Mouse (Mus musculus) olfactory bulb, adult 2 months (tissue): Measurements from ENCODE around the gene Slc6a11. TPM values are rescaled to one million over a fixed set of nuclear protein-coding genes. Genes with fewer than 3 reads are reported as not detected.

Experiments
- H3K27ac ChIP-seq: fragments of 200-500 bp; 2 replicates; pipeline ENCODE4 v1.5.1; 2012; ENCODE audit warnings: low read depth, low read length; ENCODE audit not compliant: insufficient read depth
- H3K4me1 ChIP-seq: fragments of 200-500 bp; 2 replicates; pipeline ENCODE4 v1.6.1; 2012; ENCODE audit warnings: low read length; ENCODE audit not compliant: control insufficient read depth, insufficient read depth
- H3K4me3 ChIP-seq: fragments of 200-500 bp; 2 replicates; pipeline ENCODE4 v1.5.1; 2012; ENCODE audit warnings: mild to moderate bottlenecking, low read depth, low read length, moderate library complexity; ENCODE audit not compliant: insufficient read depth
- CTCF ChIP-seq: fragments of 200-500 bp; IDR thresholded peaks from 2 replicates; pipeline ENCODE4 v1.5.1; 2012; ENCODE audit warnings: low read depth, mild to moderate bottlenecking, low read length, moderate library complexity; ENCODE audit not compliant: insufficient read depth
- POLR2A ChIP-seq: fragments of 200-500 bp; IDR thresholded peaks from 2 replicates; pipeline ENCODE4 v1.6.1; 2012; ENCODE audit warnings: mild to moderate bottlenecking, low read depth, low read length, moderate library complexity; ENCODE audit not compliant: insufficient read depth
- WGBS: fragments of 180-500 bp; shearing (Covaris S2); methylation state at CpG from one replicate; pipeline ENCODE4 v1.1.7; 2018; 5-methylcytosine and 5-hydroxymethylcytosine counted together
- polyA plus RNA-seq: library from polyadenylated mRNA; stranded (reverse); fragments of >200 nt; gene quantifications from 2 replicates; pipeline ENCODE4 v1.2.4, GENCODE M21; 2012; ENCODE audit warnings: low replicate concordance; ENCODE audit not compliant: missing spikeins, insufficient read depth, insufficient read length

Gene Slc6a11
- polyA plus RNA-seq, 1 experiment = 98.1 TPM

DNA sequence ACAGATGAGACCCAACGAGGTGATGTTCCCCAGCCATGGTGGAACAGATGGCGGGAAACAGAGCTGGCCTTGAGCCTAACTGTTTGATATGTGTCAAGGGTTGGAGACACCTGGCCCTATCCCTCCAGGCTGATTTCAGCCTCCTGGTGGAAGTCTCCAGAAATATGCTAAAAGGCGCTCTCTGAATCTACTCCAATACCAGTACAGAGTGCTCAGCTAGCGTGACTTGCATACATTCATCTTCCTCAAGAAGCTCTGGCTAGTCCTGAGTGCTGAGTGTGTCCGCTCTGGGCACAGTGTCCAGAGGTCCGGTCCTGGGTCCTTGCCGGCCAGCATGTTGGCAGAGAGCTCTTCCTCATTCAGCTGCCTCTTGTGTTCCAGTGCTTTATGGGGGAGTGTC, 27.8 kb downstream of the Slc6a11 start:
- Histone ChIP-seq H3K4me3 (no peak overlapping the region), H3K4me1 (0 out of 2 replicates have a peak, but pooled peaks cover 4% of the 10 kb centered on the region), H3K27ac (no peak overlapping the region)
- no peak for TF ChIP-seq POLR2A
- TF ChIP-seq CTCF = no peak
- 69% methylated on average over 7 of the region's 7 CpGs for WGBS

DNA sequence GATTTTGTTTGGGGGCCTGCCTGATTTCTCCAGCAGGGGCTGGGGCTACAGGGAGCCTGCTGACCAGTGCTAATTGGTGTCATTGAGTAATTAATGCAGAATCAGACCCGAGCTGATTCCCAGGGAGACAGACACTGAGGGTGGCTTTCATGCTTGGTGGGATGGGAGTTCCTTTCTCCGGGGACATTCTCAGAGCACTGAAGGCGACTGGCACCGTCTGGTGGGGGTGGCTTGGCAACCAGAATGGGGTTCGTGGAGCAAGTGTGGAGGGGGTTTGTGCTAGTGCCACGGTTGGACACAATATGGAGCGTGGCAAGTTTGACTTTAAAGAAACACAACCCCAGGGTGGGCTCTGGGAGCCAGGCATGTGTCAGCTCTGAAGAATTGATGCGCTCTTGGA, 29.7 kb downstream of the Slc6a11 start:
- Histone ChIP-seq H3K4me3 (no peak overlapping the region), H3K4me1 (peaks cover 7% of the 10 kb centered on the region; the same call in 1 of the 2 replicates), H3K27ac (no peak overlapping the region)
- WGBS = 56% methylated on average over 8 of the region's 8 CpGs
- TF ChIP-seq POLR2A (no peak), CTCF (no peak)

DNA sequence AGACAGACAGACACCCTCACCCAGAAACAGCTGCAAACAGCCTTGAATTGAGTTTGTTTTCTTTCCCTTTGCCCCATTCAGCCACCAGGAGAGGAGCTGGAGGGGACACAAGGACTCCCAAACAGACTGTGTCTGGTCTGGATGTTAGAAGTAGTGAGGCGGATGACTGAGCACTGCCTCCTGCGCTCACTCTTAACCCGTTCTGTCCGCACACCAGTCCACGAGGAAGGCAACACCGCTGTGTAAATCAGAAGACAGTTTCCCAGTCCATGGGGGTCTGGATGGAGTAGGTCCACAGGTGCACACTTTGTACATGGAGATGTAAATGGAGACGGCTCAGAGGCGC, 43.0 kb downstream of the Slc6a11 start:
- peaks cover 10% of the 10 kb centered on the region for H3K4me1 ChIP-seq
- no peak overlapping the region for H3K27ac ChIP-seq
- no peak for TF ChIP-seq CTCF
- no peak for TF ChIP-seq POLR2A
- no peak overlapping the region for H3K4me3 ChIP-seq
- 21% methylated on average over 8 of the region's 8 CpGs for WGBS

DNA sequence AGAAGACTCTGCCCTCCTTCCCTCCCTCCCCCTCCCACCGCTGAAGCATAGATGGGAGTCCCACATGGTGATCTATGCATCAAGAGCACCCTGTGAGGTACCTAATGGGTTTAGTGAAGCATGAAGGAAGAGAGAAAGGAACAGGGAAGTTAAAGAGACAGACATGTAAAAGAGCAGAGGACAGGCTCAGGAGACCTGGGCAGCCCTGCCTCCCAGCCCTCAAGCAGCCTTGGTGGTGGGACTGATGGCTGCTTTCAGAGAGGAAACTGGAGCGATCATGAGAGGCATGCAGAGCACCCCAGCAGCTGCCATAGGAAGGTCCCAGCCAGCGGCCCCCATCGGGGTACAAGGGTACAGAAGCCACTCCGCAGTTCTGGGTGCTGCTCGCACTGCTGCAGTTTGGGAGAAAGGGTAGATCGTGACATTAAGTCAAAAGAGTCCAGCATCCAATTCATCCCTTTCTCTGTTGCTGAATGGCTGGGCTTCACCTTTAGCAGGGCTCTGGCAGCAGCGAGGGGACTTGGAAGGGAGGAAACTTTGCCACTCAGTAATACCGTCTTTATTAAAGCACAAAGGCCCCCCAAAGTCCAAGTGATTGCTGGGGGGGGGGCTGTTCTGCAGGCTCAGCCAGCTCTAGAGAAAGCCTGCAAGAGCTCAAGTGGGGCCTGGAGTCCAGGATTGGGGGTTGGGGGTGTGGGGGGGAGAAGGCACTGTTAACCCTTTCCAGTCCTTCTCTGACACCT, 43.5 kb downstream of the Slc6a11 start:
- H3K27ac ChIP-seq = 0 out of 2 replicates have a peak overlapping the region, but pooled peaks have one; percentile 13
- TF ChIP-seq CTCF = no peak
- no peak for TF ChIP-seq POLR2A
- peaks cover 10% of the 10 kb centered on the region for H3K4me1 ChIP-seq
- no peak overlapping the region for H3K4me3 ChIP-seq
- 34% methylated on average over 9 of the region's 9 CpGs for WGBS

DNA sequence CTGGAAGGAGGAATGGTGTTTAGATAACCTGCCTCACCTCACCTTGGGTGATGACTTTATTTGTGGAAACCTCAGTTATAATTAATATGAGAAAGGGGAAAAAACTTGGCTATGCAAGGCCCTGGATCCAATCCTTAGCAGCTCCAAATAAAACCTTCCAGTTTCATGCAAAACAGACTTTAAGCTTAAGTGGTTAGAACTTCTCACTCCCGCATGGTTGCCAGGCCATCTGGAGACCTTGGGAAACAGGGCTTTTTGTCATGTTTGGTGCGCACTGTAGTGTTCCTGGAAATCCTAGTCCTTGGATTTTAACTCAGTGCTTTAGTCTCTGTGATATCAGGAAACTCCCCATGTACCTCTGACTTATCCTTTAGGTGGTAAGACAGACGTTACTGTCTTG, 47.1 kb downstream of the Slc6a11 start:
- WGBS = 83% methylated on average over 3 of the region's 3 CpGs
- Histone ChIP-seq H3K27ac (no peak overlapping the region), H3K4me3 (no peak overlapping the region), H3K4me1 (peaks cover 10% of the 10 kb centered on the region)
- TF ChIP-seq POLR2A = no peak
- no peak for TF ChIP-seq CTCF

DNA sequence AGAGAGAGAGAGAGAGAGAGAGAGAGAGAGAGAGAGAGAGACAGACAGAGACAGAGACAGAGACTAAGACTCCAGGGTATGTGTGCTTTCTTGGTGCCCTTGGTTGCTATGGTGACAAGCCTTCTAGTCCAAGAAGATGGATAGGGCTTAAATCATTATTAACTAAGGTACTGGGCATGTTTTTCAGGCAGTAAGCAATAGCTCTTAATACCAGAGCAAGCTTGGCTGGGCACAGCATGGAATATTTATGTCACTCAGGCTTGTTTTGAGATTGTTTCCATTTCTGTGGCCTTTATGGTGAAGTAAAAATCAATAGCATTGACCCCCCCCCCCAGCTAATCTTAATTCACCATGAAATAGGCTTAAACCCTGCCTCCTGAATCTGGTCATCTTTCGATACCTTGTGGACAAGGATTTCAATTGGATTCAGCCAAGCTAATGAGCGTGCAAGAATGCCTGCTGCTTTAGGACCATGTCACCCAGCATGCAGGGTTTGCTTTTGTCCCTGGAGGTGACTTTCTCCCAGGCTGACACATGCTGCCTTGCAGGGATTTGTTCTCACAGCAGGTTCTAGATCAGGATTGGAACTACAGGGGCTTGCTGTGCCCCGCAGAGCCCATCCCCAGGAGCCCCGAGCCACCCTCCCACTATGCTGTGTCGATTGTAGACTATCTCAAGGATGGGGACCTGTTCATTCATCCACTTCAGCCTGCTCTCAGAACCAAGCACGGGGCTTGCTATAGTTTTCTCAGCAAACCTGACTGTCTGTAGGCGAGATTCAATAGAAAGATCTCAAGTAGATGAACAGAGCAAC, 51.5 kb downstream of the Slc6a11 start:
- WGBS = 67% methylated on average over 7 of the region's 7 CpGs
- no peak overlapping the region for H3K4me3 ChIP-seq
- TF ChIP-seq CTCF (no peak), POLR2A (no peak)
- no peak overlapping the region for H3K27ac ChIP-seq
- H3K4me1 ChIP-seq = no peaks in the 10 kb centered on the region; the same call in 1 of the 2 replicates

DNA sequence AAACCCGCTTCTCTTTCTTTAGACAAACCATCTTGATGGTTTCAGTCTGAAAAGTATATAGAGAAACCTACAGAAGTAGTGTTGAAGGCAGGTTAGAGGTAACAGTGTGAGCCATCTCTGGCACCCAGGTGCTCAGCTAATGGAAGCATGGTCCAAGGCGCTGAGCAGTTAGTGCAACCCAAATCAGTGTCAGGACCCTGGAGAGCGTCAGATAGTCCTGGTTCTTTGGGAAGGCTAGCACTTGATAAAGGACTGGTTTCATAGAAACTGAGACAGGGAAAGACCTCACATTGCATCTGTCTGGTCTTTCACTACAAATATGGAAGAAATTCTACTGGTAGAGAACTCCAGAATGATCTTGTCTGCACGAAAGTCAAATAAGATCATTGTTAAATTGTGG, 56.1 kb downstream of the Slc6a11 start:
- H3K4me3 ChIP-seq = no peak overlapping the region
- WGBS = 88% methylated on average over 4 of the region's 4 CpGs
- TF ChIP-seq POLR2A (no peak), CTCF (no peak)
- H3K4me1 ChIP-seq = no peaks in the 10 kb centered on the region
- H3K27ac ChIP-seq = no peak overlapping the region

DNA sequence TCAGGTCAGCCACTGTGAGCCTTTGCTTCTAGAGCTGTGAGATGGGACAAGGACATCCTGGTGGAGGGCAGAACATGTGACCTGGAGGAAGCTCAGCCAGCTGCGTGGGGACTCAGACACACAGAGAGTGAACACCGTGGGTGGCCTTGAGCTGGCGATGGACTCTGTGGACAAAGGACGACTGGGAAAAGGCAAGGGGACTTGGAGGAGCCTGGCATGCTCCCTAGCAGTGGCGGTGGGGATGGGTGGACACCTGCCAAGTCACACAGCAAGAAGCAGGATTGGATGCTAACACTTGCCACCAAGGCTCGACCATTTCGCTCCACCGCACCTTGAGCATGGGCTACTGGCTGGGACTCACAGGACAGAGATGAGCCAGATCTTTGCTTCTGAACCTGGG, 57.8 kb downstream of the Slc6a11 start:
- Histone ChIP-seq H3K27ac (no peak overlapping the region), H3K4me3 (no peak overlapping the region), H3K4me1 (no peaks in the 10 kb centered on the region)
- 54% methylated on average over 8 of the region's 8 CpGs for WGBS
- TF ChIP-seq POLR2A (no peak), CTCF (no peak)

DNA sequence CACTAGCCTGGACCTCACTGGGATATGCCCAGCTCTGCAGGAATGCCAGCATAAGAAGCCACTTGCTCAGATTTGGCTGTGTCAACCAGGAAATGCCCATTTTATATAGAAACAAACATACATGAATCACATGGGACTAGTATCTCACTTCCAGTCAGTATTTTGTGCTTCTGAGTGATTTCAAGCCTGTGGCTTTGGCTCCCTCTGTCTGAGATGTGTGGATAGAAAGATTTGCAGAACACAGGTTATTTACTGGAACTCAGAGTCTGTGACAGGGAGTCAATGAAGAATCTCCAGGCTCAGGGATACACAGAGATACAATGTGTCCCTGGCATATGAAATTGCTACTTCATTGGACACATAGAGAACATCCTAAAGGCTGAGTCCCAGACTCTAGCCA, 65.0 kb downstream of the Slc6a11 start:
- H3K4me3 ChIP-seq = no peak overlapping the region
- TF ChIP-seq CTCF = no peak
- no peak for TF ChIP-seq POLR2A
- H3K4me1 ChIP-seq = no peaks in the 10 kb centered on the region
- H3K27ac ChIP-seq = no peak overlapping the region
